Comparison of ENCODE assay signal across 8 mouse cellular contexts in the genomic region with DNA sequence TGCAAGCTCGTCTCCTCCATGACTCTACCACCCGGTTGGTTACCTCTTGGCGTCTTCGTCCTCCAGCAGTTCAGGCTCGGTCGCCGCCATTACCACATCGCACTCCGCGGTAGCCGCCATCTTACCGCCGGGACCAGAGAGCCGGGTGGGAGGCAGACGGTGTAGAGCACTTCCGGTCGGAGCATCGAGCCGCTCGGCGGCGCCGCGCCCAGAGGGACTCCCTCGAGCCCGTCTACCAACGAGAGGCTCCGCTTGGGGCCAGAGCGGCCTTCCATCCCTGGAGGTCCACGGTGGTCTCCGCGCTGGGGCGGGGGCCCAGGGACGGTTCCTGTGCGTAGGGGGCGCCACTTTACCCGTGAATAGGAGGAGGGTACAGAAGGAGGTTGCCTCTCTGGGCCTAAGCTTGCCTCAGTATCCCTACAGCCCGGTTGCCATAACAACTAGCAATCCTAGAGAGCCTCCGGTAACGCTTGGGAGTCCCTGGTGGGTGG. TPM values are rescaled to one million over a fixed set of nuclear protein-coding genes. Genes with fewer than 3 reads are reported as not detected.
DNase-seq lines count a peak whose midpoint lies in the region; ATAC-seq and TF ChIP-seq lines count a peak whose summit lies in the region.

No protein-coding gene starts in this region.

- DNase-seq in brain, embryonic 14.5 days (ENCODE audit: low read depth) = peak; percentile 100
- peak; percentile 97 for DNase-seq in kidney, postnatal 10 days
- peak; percentile 89 to 93 for DNase-seq in natural killer cell, adult 2 months (ENCODE audit: low spot score in 2 of 2)

- peak; percentile 88 for ATAC-seq in heart, embryonic 13.5 days (ENCODE audit: extremely low read depth, insufficient number of reproducible peaks, low FRiP score, low TSS enrichment)
- peak; percentile 92 for ATAC-seq in liver, embryonic 12.5 days
- peak; percentile 93 for ATAC-seq in stomach, embryonic 15.5 days (ENCODE audit: insufficient read depth, low FRiP score, low read depth)

- peak overlapping the region; percentile 98 for H3K27ac ChIP-seq in heart, embryonic 13.5 days (replicated peaks)
- H3K27ac ChIP-seq in liver, embryonic 12.5 days = peak overlapping the region; percentile 84
- H3K27ac ChIP-seq in stomach, embryonic 15.5 days = peak overlapping the region; percentile 89

- peak overlapping the region; percentile 100 for H3K4me3 ChIP-seq in C2C12 (ENCODE audit: insufficient read depth, poor library complexity, severe bottlenecking)
- H3K4me3 ChIP-seq in erythroblast, embryonic 14.5 days (replicated peaks) = peak overlapping the region; percentile 70
- H3K4me3 ChIP-seq in heart, embryonic 13.5 days = peak overlapping the region; percentile 98
- peak overlapping the region; percentile 85 for H3K4me3 ChIP-seq in liver, embryonic 12.5 days
- peak overlapping the region; percentile 98 for H3K4me3 ChIP-seq in stomach, embryonic 15.5 days (replicated peaks)

- H3K79me2 ChIP-seq in C2C12 (ENCODE audit: control insufficient read depth, insufficient read depth) = peaks cover 68% of the 10 kb centered on the region

- under 1% methylated on average over 40 of the region's 40 CpGs for WGBS in heart, embryonic 13.5 days
- WGBS in liver, embryonic 12.5 days (ENCODE audit: insufficient replicate concordance) = under 1% methylated on average over 40 of the region's 40 CpGs
- under 1% methylated on average over 40 of the region's 40 CpGs for WGBS in stomach, embryonic 15.5 days

- peaks cover 50% of the 10 kb centered on the region for H3K79me3 ChIP-seq in C2C12 (ENCODE audit: low read depth)

- peak overlapping the region; percentile 94 for H3ac ChIP-seq in C2C12 (ENCODE audit: control insufficient read depth, insufficient read length, low read depth)

- H3K9me3 ChIP-seq in erythroblast, embryonic 14.5 days (ENCODE audit: control insufficient read depth, low read length) = no peaks in the 10 kb centered on the region
- no peaks in the 10 kb centered on the region for H3K9me3 ChIP-seq in heart, embryonic 13.5 days
- H3K9me3 ChIP-seq in liver, embryonic 12.5 days (replicated peaks) = no peaks in the 10 kb centered on the region
- H3K9me3 ChIP-seq in stomach, embryonic 15.5 days = no peaks in the 10 kb centered on the region

- no peaks in the 10 kb centered on the region for H3K27me3 ChIP-seq in C2C12 (ENCODE audit: control insufficient read depth, insufficient read depth, insufficient read length)
- H3K27me3 ChIP-seq in erythroblast, embryonic 14.5 days (ENCODE audit: control insufficient read depth) = no peaks in the 10 kb centered on the region
- no peaks in the 10 kb centered on the region for H3K27me3 ChIP-seq in heart, embryonic 13.5 days (replicated peaks)
- H3K27me3 ChIP-seq in liver, embryonic 12.5 days (replicated peaks) = no peaks in the 10 kb centered on the region
- no peaks in the 10 kb centered on the region for H3K27me3 ChIP-seq in stomach, embryonic 15.5 days (replicated peaks)

- H3K36me3 ChIP-seq in C2C12 (ENCODE audit: control insufficient read depth, insufficient read depth) = peaks cover 11% of the 10 kb centered on the region
- peaks cover 10% of the 10 kb centered on the region for H3K36me3 ChIP-seq in erythroblast, embryonic 14.5 days (ENCODE audit: control insufficient read depth)
- H3K36me3 ChIP-seq in heart, embryonic 13.5 days = peaks cover 10% of the 10 kb centered on the region; the same call in 1 of the 2 replicates
- peaks cover 11% of the 10 kb centered on the region for H3K36me3 ChIP-seq in liver, embryonic 12.5 days
- H3K36me3 ChIP-seq in stomach, embryonic 15.5 days = no peaks in the 10 kb centered on the region

- H3K4me1 ChIP-seq in erythroblast, embryonic 14.5 days (ENCODE audit: control insufficient read depth) = peaks cover 64% of the 10 kb centered on the region
- peaks cover 49% of the 10 kb centered on the region for H3K4me1 ChIP-seq in heart, embryonic 13.5 days
- peaks cover 69% of the 10 kb centered on the region for H3K4me1 ChIP-seq in liver, embryonic 12.5 days
- H3K4me1 ChIP-seq in stomach, embryonic 15.5 days = peaks cover 25% of the 10 kb centered on the region

- TF ChIP-seq POLR2A in brain, embryonic 14.5 days (IDR thresholded peaks at IDR 0.05; ENCODE audit: borderline replicate concordance, extremely low read depth, insufficient read depth, insufficient read length, poor library complexity, severe bottlenecking) = peak; percentile 57; the same call in 1 of the 2 replicates

- H3K4me2 ChIP-seq in heart, embryonic 13.5 days = peak overlapping the region; percentile 89
- H3K4me2 ChIP-seq in liver, embryonic 12.5 days = peak overlapping the region; percentile 91
- H3K4me2 ChIP-seq in stomach, embryonic 15.5 days = peak overlapping the region; percentile 80

- peak; percentile 10 for TF ChIP-seq CTCF in C2C12 (IDR thresholded peaks at IDR 0.05; ENCODE audit: control insufficient read depth, insufficient read depth, insufficient read length)
- peak; percentile 58 for TF ChIP-seq CTCF in brain, embryonic 14.5 days (IDR thresholded peaks at IDR 0.05; ENCODE audit: borderline replicate concordance, extremely low read depth, insufficient read depth, insufficient read length)

- peak overlapping the region; percentile 96 for H3K9ac ChIP-seq in heart, embryonic 13.5 days
- H3K9ac ChIP-seq in liver, embryonic 12.5 days = peak overlapping the region; percentile 89
- peak overlapping the region; percentile 95 for H3K9ac ChIP-seq in stomach, embryonic 15.5 days

TF ChIP-seq in C2C12, 6 proteins besides CTCF, POLR2A, EP300 and RAD21:
- no peak for TF ChIP-seq FOSL1 (IDR thresholded peaks at IDR 0.05; ENCODE audit: insufficient read depth, low read length, poor library complexity, severe bottlenecking)
- TF ChIP-seq MAX (IDR thresholded peaks at IDR 0.05) = no peak
- TF ChIP-seq MYOD1 (IDR thresholded peaks at IDR 0.05; ENCODE audit: control insufficient read depth, insufficient read length, low read depth) = no peak
- TF ChIP-seq MYOG (IDR thresholded peaks at IDR 0.05; ENCODE audit: control insufficient read depth, extremely low read depth, insufficient read length) = no peak
- no peak for TF ChIP-seq CEBPB (IDR thresholded peaks at IDR 0.05; ENCODE audit: low read depth)
- no peak for TF ChIP-seq USF1 (IDR thresholded peaks at IDR 0.05; ENCODE audit: low read depth)

RNA-seq across cellular contexts. Expression of a gene that starts 0.4 kb away (rescaled TPM):
- polyA plus RNA-seq in C2C12 (2012; fragmentation: generic; extraction: Trizol) = 89.7 TPM
- 139 and 201 TPM in 2 replicates for polyA plus RNA-seq in brain, embryonic 14.5 days (2012; rRNA removed)
- 3.2 and 4.0 TPM in 2 replicates for polyA plus RNA-seq in erythroblast, embryonic 14.5 days (2012)
- 172 and 191 TPM in 2 replicates for polyA plus RNA-seq in heart, embryonic 13.5 days (2015; fragmentation: Nextera tagmentation; extraction: Ambion mirVana)
- 109 and 122 TPM in 2 replicates for polyA plus RNA-seq in liver, embryonic 12.5 days (2016; fragmentation: Nextera tagmentation; extraction: Ambion mirVana)
- 213 and 214 TPM in 2 replicates for polyA plus RNA-seq in stomach, embryonic 15.5 days (2015; fragmentation: Nextera tagmentation; extraction: Ambion mirVana)

RNA-seq across cellular contexts. Expression of a gene that starts 0.5 kb away (rescaled TPM):
- 36.1 TPM for polyA plus RNA-seq in C2C12 (2012; fragmentation: generic; extraction: Trizol)
- polyA plus RNA-seq in brain, embryonic 14.5 days (2012; rRNA removed) = 111 and 119 TPM in 2 replicates
- 3.2 and 4.0 TPM in 2 replicates for polyA plus RNA-seq in erythroblast, embryonic 14.5 days (2012)
- polyA plus RNA-seq in heart, embryonic 13.5 days (2015; fragmentation: Nextera tagmentation; extraction: Ambion mirVana) = 67.0 and 67.3 TPM in 2 replicates
- 22.5 and 24.4 TPM in 2 replicates for polyA plus RNA-seq in liver, embryonic 12.5 days (2016; fragmentation: Nextera tagmentation; extraction: Ambion mirVana)
- polyA plus RNA-seq in stomach, embryonic 15.5 days (2015; fragmentation: Nextera tagmentation; extraction: Ambion mirVana) = 57.3 and 57.6 TPM in 2 replicates

RNA-seq across cellular contexts. Expression of a gene that starts 44.8 kb away (rescaled TPM):
- polyA plus RNA-seq in C2C12 (2012; fragmentation: generic; extraction: Trizol) = 10.2 TPM
- 18.1 and 22.4 TPM in 2 replicates for polyA plus RNA-seq in brain, embryonic 14.5 days (2012; rRNA removed)
- polyA plus RNA-seq in erythroblast, embryonic 14.5 days (2012) = 0.09 and 0.11 TPM in 2 replicates
- 18.1 and 20.2 TPM in 2 replicates for polyA plus RNA-seq in heart, embryonic 13.5 days (2015; fragmentation: Nextera tagmentation; extraction: Ambion mirVana)
- polyA plus RNA-seq in liver, embryonic 12.5 days (2016; fragmentation: Nextera tagmentation; extraction: Ambion mirVana) = 12.9 and 15.1 TPM in 2 replicates
- polyA plus RNA-seq in stomach, embryonic 15.5 days (2015; fragmentation: Nextera tagmentation; extraction: Ambion mirVana) = 35.3 and 42.7 TPM in 2 replicates

Comparison
In these comparisons a context has a peak if more than half of its experiments do, and no peak if none do; other contexts are left out.
1. Peak in every context shown above with its lines: DNase-seq, ATAC-seq, H3K4me3 ChIP-seq and H3K27ac ChIP-seq.
2. RNA of a gene that starts 0.4 kb away (polyA plus RNA-seq): 213 to 214 TPM in stomach, embryonic 15.5 days, 139 to 201 TPM in brain, embryonic 14.5 days, 172 to 191 TPM in heart, embryonic 13.5 days, 109 to 122 TPM in liver, embryonic 12.5 days and 89.7 TPM in C2C12 (single experiment); 3.2 to 4.0 TPM in erythroblast, embryonic 14.5 days; every median in the first group is over 10 times any median in the second.
3. RNA of a gene that starts 44.8 kb away (polyA plus RNA-seq): 35.3 to 42.7 TPM in stomach, embryonic 15.5 days, 18.1 to 22.4 TPM in brain, embryonic 14.5 days, 18.1 to 20.2 TPM in heart, embryonic 13.5 days, 12.9 to 15.1 TPM in liver, embryonic 12.5 days and 10.2 TPM in C2C12 (single experiment); 0.09 to 0.11 TPM in erythroblast, embryonic 14.5 days; every median in the first group is over 10 times any median in the second.